Mouse (Mus musculus) small intestine, adult 2 months (tissue): ENCODE results near the gene Il17rb. TPM values are rescaled to one million over a fixed set of nuclear protein-coding genes. Genes with fewer than 3 reads are reported as not detected.

Source experiments
- H3K27ac ChIP-seq: fragments of 200-500 bp; 2 replicates; pipeline ENCODE4 v1.5.1; 2012; ENCODE audit warnings: low read depth, low read length, control low read depth, inconsistent platforms; ENCODE audit not compliant: insufficient read depth
- H3K27me3 ChIP-seq: fragments of 200-500 bp; 2 replicates; pipeline ENCODE4 v1.6.1; 2012; ENCODE audit warnings: mild to moderate bottlenecking, moderate library complexity, low read length, inconsistent platforms; ENCODE audit not compliant: control insufficient read depth, insufficient read depth
- H3K36me3 ChIP-seq: fragments of 200-500 bp; 2 replicates; pipeline ENCODE4 v1.6.1; 2012; ENCODE audit warnings: mild to moderate bottlenecking, low read length, control low read depth, inconsistent platforms; ENCODE audit not compliant: control insufficient read depth, insufficient read depth
- H3K4me1 ChIP-seq: fragments of 200-500 bp; 2 replicates; pipeline ENCODE4 v1.6.1; 2012; ENCODE audit warnings: low read length, inconsistent platforms, mixed read lengths; ENCODE audit not compliant: control insufficient read depth, insufficient read depth, insufficient read length
- H3K4me3 ChIP-seq: fragments of 200-500 bp; 2 replicates; pipeline ENCODE4 v1.5.1; 2012; ENCODE audit warnings: low read depth, mild to moderate bottlenecking, control low read depth, inconsistent platforms, low read length, moderate library complexity
- CTCF ChIP-seq: fragments of 200-500 bp; IDR thresholded peaks from 2 replicates; pipeline ENCODE4 v1.5.1; 2012; ENCODE audit warnings: low read depth, mild to moderate bottlenecking, control low read depth, inconsistent platforms, low read length, moderate library complexity, mixed read lengths; ENCODE audit not compliant: insufficient replicate concordance, insufficient read length; ENCODE audit errors: extremely low read depth
- POLR2A ChIP-seq: fragments of 200-500 bp; IDR thresholded peaks from 2 replicates; pipeline ENCODE4 v1.6.1; 2012; ENCODE audit warnings: low read depth, mild to moderate bottlenecking, control low read depth, inconsistent platforms, low read length, moderate library complexity
- WGBS: fragments of 180-500 bp; shearing (Covaris S2); methylation state at CpG from one replicate; pipeline ENCODE4 v1.1.7; 2018; 5-methylcytosine and 5-hydroxymethylcytosine counted together
- polyA plus RNA-seq: library from polyadenylated mRNA; depleted of rRNA; stranded (reverse); fragments of >200 nt; gene quantifications from 2 replicates; pipeline ENCODE4 v1.2.3, GENCODE M21; 2012

Gene Il17rb
- polyA plus RNA-seq, 1 experiment: 3.0 TPM

DNA sequence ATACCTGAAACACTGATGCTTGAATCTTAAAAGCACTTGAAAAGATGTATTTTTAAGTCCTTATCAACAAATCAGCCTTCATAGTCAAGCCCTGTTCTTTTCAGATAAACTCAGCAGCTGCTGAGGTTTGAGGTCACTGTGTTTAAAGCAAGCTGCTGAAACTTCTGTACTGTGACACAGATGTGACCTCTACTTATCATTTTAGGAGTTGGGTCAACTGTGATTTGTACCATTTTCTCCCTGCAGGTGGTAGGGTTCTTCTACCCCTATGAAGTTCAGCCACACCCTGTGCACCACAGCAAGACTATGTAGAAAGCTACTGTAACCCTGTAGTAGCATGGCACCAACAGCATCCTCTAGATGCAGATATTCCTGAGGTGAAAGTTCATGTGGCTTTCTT, 11.4 kb downstream of the Il17rb start:
- TF ChIP-seq POLR2A: no peak
- no peak for TF ChIP-seq CTCF
- Histone ChIP-seq H3K27me3 (no peaks in the 10 kb centered on the region), H3K27ac (no peak overlapping the region), H3K4me3 (no peak overlapping the region), H3K4me1 (peaks cover 25% of the 10 kb centered on the region), H3K36me3 (peaks cover 27% of the 10 kb centered on the region)

GRCm38 (mm10) chr14:29996000-29996751, 12.5 kb downstream of the Il17rb start:
- 54% methylated on average over 11 of the region's 11 CpGs for WGBS
- TF ChIP-seq POLR2A (no peak), CTCF (no peak)
- H3K27ac ChIP-seq: no peak overlapping the region

GRCm38 (mm10) chr14:29994976-29995375, 13.7 kb downstream of the Il17rb start:
- H3K36me3 ChIP-seq: peaks cover 50% of the 10 kb centered on the region

More at GRCm38 (mm10) chr14:29996000-29996751, 12.5 kb downstream of the Il17rb start:
- Histone ChIP-seq H3K36me3 (peaks cover 38% of the 10 kb centered on the region), H3K4me1 (peaks cover 25% of the 10 kb centered on the region), H3K4me3 (no peak overlapping the region), H3K27me3 (no peaks in the 10 kb centered on the region)

GRCm38 (mm10) chr14:29988337-29988736, 20.4 kb downstream of the Il17rb start:
- H3K4me3 ChIP-seq: no peak overlapping the region
- 92% methylated on average over 4 of the region's 4 CpGs for WGBS
- H3K27ac ChIP-seq: no peak overlapping the region
- H3K4me1 ChIP-seq: no peaks in the 10 kb centered on the region
- TF ChIP-seq POLR2A: no peak
- no peak for TF ChIP-seq CTCF
- H3K27me3 ChIP-seq: no peaks in the 10 kb centered on the region
- peaks cover 90% of the 10 kb centered on the region for H3K36me3 ChIP-seq

More at GRCm38 (mm10) chr14:29994976-29995375, 13.7 kb downstream of the Il17rb start:
- Histone ChIP-seq H3K27ac (no peak overlapping the region), H3K4me3 (no peak overlapping the region), H3K27me3 (no peaks in the 10 kb centered on the region), H3K4me1 (peaks cover 25% of the 10 kb centered on the region)
- TF ChIP-seq CTCF (no peak), POLR2A (no peak)
- WGBS: 97% methylated on average over 4 of the region's 4 CpGs

- WGBS: 91% methylated on average over 9 of the region's 9 CpGs
- no peaks in the 10 kb centered on the region for H3K4me1 ChIP-seq
- peaks cover 88% of the 10 kb centered on the region for H3K36me3 ChIP-seq
- H3K27me3 ChIP-seq: no peaks in the 10 kb centered on the region
- H3K27ac ChIP-seq: no peak overlapping the region
- no peak overlapping the region for H3K4me3 ChIP-seq
- TF ChIP-seq CTCF (no peak), POLR2A (no peak)
These were observed 21.0 kb downstream of the Il17rb start for GRCm38 (mm10) chr14:29987739-29988138.

DNA sequence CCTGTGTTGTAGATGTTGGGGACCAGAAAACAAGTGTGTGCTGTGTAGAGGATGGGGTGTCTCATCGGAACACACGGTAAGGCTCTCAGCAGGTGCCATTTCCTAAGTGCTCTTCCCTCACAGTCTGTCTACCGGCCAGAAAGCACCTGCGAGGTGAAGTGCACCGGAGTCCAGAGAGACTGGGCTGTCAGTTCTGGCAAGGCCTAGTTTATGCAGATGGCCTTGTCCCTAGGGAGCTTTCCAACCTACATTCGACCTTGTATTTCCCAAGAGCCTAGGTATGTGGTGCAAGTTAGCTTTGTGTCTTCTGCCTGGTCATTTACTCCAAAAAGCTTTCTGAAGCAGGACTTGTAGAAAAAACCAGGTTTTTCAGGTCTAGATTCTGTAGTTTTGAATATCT, 21.4 kb downstream of the Il17rb start:
- TF ChIP-seq CTCF (no peak), POLR2A (no peak)
- 91% methylated on average over 6 of the region's 6 CpGs for WGBS
- no peak overlapping the region for H3K4me3 ChIP-seq
- H3K4me1 ChIP-seq: no peaks in the 10 kb centered on the region
- peaks cover 88% of the 10 kb centered on the region for H3K36me3 ChIP-seq
- no peak overlapping the region for H3K27ac ChIP-seq
- H3K27me3 ChIP-seq: no peaks in the 10 kb centered on the region

DNA sequence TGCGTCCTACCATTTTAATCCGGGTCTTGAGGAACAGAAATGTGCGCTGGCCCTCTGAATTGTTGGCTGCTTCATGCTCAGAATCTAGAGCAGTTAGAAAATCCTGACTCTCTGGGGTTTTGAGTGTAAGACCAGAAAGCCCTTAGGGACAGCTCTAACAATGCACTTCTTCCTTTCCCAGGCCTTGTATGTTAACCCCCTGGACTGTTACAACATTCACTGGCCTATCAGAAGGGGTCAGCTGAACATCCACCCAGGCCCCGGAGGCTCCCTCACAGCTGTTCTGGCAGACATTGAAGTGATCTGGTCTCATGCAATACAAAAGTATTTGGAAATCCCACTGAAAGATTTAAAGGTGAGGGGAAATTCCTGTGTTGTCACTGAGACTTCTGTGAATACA, 22.6 kb downstream of the Il17rb start:
- Histone ChIP-seq H3K4me1 (no peaks in the 10 kb centered on the region), H3K27me3 (no peaks in the 10 kb centered on the region), H3K27ac (no peak overlapping the region), H3K36me3 (peaks cover 78% of the 10 kb centered on the region), H3K4me3 (no peak overlapping the region)
- 91% methylated on average over 4 of the region's 4 CpGs for WGBS
- no peak for TF ChIP-seq CTCF
- TF ChIP-seq POLR2A: no peak
